Mouse (Mus musculus) ovary, postnatal 10 days (tissue): Measurements from ENCODE around the gene Snd1.
"Not testable (repeated sequence)": the region's sequence is repeated elsewhere in the genome, so short reads cannot be mapped to it uniquely, and the experiment has no call there.

ENCODE experiments used
- DNase-seq: peaks from one replicate; pipeline ENCODE4 v3.0.0; 2022; ENCODE audit warnings: low spot score

The Snd1 gene

DNA sequence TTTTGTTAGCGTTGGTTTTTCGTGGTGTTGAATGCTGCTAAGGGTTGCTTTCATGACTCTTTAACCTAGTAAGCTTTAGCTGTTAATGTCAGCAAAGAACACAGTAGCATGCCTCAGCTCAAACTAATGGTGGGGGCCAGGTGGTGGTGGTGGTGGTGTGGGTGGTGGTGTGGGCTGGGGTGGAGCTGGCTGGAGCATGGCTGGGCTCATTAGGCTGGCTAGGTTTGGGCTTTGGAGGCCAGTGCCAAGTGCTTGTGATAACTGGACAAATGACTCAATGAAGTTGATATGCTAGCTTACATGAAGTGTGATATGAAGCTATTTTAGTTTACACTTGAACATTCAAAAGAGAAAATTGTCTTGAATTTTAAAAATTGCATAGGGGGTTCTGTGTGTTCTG, 11.1 kb downstream of the Snd1 start:
- no peak for DNase-seq

DNA sequence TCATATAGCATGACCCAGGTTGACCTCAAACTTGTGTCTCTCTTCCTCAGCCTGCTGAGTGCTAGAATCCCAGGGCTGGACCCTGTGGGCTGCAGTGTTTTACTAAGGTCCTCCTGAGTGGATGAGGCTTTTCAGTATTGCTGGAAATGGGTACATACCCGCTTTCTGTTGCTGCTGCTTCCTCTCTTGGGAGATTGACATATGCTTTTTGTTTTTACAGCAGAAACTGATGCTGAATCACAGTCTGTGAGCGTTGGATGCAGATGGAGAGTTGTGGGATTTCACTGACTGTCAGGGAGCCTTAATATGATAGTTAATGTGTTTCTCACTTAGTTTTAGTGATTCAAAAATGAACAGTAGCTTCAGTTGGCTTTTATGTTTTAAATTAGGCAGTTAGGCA, 11.5 kb downstream of the Snd1 start:
- DNase-seq, result no peak

DNA sequence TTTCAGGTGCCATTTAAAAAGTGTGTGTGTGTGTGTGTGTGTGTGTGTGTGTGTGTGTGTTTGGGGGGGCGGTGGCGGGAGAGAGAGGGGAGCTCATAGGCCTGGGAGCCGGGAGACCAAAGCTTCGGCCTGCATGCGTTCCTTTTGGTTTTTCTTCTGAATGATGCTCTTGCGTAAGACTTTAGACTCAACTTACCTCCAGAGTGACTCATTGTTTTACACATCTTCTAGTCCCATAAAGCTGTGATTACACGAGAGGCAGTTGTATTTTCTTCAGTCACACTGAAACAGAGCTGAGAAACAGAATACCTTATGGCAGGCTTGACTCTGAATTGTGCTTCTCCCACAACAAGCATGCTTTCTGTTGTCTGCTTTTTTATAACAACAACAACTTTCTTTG, 12.0 kb downstream of the Snd1 start:
- no peak for DNase-seq

DNA sequence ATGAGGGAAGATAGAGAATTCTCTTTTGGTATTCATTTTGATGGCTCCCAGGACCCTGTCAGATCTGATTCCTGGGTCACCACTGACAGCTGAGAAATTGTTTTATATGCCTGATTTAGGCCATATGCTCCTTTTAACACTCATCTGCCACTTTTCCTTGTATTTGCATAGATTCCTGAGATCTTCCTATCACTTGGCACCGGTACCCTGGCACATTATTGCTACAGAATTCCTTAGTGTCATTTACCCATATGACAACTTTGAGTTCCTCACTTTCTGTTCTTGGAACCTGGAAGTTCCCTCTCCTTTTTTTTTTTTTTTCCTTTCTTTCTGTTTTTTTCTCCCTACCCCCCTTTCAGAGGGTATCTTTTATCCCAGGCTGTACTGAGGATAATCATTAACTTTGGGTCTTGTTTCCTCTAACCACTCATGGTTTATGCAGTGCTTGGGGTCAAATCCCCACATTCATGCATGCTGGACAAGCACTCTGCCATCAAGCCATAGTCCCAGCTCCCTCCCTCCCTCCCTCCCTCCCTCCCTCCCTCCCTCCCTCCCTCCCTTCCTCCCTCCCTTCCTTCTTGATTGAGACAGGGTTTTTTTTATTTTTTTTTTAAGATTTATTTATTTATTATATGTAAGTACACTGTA, 13.4 kb downstream of the Snd1 start:
- no peak for DNase-seq

DNA sequence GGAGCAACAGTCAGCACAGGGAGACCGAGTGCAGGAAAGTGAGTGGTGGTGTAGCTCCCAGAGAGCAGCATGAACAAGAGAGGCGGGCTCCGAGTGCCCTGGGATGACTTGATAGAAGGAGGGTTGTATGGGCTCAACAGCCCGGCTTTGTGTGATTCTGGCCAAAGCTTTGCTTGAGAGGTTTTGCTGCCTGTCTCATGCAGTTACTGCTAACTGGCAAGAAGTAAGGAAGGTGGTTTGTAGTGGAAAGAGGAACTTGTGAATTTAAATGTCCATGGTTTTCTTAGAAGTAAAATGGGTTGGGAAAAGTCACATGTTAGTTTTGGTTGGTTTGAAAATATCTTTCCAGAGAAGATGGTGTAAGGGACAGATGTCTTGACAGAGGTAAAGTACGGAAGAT, 15.7 kb downstream of the Snd1 start:
- no peak for DNase-seq

DNA sequence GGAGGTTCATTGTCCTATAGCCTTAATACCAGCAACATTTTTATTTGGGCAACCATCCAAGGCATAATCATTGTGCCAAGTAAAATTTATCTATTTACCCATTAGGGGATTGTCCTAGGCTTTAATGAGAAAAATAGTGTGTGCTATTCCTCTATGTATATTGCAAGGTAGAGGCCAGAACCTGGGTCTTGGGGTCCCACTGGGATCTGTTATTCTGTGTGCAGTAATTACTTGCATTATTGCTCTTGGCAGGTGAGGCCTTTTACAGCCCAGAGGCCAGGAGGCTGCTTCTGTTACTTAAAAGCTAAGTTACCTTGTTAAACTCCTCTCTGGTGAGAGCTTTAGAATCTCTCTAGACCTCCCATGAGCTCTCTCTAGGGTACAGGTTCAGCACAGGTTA, 16.3 kb downstream of the Snd1 start:
- no peak for DNase-seq

DNA sequence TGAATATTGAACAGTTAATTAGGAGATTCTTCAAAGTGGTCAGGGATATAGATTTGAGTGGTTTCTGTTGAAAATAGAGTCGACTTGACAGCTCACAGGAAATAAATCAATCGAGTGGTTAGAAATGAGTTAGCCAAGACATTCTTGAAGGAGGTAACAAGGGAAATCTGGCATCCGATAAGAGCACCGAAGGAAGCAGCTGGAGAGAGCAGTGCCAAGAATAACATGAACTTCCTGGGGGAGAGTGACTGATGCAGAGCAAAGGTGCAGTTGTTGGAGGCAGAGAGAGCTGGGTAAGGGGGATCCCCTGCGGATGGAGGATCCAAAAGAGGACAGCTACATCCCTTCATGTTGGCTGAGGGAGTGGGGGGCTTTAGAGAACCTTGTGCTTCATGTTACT, 22.9 kb downstream of the Snd1 start:
- no peak for DNase-seq

DNA sequence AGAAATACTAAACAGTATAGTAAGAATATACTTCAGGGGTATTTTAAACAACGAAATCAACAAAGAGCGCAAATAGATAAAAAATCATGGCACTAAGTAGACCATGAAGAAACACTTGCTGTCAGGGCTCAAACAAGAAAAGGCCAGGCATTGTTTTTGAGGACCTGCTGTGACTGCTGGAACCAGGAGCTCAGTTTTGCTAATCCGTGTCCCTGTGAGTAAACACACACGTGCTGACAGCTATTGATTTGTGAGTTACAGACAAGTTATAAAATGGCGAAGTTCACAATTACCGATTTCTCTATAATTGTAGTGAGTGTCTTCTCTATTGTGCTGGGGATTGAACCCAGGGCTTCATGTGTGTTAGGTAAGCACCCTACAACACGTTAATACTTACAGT, 27.6 kb downstream of the Snd1 start:
- DNase-seq, result no peak

DNA sequence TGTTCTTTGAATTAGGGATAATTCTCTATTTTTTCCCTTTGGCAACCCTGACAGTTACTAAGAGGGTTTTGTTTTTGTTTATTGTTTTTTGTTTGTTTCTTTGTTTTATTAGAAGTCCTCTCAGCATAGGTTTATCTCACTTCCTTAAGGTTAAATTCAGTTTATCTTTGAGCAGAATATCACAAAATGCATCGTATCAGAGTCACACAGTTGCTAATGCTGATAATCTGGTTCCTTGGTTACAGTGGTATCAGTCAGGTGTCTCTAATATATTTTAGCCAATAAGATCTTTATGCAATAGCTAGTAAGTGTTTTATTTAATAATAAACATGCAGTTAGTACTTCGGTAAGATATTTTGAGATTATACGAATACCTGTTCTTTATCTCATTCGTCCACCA, 28.2 kb downstream of the Snd1 start:
- no peak for DNase-seq

DNA sequence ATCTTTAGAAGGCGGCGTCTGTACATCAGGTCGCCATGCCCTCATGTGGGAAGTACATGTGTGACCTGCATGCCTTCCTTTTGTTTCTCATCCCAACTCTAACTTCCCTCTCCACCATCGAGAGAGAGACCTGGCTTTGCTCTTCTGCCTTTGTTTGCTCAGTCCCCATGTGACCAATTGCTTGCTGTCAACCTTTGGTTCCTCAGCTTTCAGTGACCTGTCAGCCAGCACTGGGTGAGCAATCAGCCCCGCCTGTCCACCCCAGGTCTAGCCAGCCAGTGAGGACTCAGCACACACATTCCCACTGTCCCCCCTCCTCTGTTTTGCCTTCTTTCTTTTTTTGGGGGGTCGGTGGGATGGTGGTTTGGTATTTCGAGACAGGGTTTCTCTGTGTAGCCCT, 29.7 kb downstream of the Snd1 start:
- DNase-seq, result no peak

DNA sequence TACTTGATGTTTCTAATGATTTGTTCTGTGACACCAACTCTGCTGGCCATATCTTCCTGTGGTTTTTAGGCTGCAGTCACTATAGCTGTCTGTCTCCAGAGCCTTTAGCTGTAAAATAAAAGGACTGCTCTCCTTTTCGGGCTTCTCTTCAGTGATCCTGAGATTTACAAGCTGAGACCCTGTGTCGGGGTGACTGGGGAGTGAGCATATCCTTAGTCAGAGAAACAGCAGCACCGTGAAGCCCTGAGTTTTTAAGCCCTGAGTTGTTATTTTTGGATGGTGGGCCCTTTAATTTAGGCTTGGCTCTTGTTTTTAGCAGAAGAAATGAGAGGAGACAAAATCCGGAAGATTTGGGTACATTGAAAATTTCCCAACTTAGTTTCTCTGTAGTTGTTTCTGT, 32.8 kb downstream of the Snd1 start:
- no peak for DNase-seq

DNA sequence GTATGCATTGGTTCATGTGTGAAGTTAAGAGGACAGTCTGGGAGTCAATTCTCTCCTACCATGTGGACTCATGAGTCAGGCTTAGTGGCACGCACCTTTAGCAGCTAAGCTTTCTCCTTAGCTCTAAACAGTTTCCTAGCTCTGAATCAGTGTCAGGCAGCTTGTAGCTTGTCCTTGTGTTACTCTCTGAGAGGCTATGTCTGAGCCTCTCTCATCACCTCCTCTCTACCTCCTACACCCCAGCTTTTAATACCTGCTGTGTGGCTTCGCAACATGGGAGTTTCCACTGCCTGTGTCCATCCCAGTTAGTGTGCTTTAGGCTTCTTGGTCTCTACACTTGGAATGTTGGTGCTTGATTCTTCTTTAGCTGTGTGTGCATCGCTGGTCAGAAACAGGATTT, 39.3 kb downstream of the Snd1 start:
- DNase-seq, result no peak

DNA sequence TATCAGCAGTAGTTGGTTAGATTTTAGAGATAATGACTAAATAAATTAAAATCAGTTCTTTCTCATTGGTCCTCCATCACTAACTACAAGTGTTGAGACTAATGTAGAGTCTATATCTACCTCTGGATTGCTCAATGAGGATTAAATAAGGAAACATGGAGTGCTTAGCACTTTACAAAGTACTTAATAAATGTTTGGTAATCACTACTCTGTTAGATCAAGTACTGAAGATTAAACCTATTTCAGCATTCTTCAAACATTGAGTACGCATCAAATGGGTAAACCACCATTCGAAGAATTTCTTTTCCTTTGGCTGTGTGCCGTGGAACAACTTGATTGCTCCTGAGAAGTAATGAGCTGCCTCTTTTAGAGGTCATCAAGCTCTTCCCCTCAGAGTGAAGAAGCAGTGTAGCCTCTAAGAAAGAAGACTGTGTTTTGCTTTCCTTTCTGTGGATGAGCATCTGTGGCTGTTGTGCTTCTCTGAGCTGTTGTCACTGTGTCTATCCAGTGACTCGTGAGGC, 40.0 kb downstream of the Snd1 start:
- DNase-seq, result no peak

DNA sequence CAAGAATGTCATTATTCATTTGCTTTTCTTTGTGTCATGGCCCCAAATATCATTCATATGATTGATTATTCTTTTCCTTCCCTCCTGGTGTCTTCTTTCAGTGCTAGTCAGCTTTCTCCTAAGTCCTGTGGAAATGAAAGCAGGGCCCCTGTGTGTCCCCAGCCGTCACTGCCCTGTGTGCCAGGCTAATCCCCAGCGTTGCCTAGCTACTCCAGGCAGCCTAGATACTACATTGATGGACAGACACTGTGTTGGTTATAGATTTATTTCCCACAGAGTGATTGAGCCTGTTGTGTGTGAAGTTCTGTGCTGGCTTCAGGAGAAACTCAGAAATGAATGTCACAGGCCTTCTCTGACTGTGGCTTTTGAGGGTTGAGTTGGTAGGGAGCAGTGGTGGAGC, 41.7 kb downstream of the Snd1 start:
- DNase-seq, result no peak

DNA sequence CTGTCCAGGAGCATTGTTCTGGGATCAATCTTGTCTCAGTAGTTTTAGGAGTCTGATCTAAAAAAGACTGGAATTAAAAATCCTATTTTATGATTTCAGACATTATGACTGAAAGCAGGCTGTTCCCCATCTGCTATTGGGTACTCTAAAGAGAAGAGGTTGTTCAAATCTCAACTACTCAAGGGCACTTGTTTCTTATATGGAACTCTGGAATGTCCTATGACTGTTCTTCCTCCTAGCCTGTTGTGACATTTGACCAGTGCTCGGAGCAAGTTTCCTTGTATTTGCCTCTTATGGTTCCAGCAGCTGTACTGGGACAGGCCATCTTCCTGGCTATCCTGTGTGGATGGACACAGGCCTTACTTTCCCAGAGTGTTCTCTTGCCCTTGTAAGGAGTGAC, 42.1 kb downstream of the Snd1 start:
- no peak for DNase-seq

DNA sequence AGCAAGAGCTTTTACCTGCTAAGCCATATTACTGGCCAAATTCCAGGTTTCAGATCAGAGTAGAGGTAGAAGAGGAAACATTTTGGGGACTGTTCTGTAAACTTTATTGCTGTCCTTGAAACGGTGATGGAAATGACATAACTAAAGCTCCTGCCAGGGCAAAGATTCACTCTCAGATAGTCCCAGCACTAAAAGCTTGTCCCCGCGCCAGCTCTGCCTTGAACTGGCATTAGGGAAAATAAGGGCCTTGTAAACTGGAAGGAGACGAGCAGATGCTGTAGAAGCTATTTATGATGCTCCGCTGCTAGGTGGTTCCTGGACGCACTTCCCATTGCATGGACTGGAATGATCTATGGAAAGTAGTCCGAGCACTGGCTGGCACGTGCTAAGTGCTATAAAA, 44.5 kb downstream of the Snd1 start:
- DNase-seq, result no peak

DNA sequence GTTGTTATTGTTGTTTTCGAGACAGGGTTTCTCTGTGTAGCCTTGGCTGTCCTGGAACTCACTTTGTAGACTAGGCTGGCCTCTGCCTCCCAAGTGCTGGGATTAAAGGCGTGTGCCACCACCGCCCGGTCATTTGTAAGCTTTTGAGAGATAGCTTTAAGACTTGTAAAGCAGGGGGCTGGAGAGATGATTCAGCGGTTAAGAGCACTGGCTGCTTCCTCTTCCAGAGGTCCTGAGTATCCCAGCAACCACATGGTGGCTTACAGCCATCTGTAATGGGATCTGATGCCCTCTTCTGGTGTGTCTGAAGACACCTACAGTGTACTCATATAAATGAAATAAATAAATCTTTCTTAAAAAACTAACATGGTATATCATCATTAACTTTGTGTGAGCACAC, 45.8 kb downstream of the Snd1 start:
- not testable (repeated sequence) for DNase-seq

DNA sequence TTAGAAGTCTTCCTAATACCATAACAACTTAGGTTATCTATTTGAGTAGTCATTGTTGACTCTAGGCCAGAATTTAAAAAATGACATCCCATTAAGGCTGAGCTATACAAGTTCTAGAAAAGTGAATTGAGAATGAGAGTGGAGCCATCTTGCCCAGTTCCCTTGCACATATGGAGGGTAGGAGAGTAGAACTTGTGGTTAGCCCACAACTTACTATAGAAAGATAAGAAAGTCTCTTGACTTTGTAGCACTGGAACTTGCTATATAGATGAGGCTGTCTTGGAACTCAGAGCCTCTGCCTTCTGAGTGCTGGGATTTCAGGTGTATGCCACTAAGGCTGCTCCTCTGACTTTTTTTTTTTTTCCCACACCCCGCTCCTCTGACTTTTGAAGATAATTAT, 46.5 kb downstream of the Snd1 start:
- DNase-seq, result no peak

DNA sequence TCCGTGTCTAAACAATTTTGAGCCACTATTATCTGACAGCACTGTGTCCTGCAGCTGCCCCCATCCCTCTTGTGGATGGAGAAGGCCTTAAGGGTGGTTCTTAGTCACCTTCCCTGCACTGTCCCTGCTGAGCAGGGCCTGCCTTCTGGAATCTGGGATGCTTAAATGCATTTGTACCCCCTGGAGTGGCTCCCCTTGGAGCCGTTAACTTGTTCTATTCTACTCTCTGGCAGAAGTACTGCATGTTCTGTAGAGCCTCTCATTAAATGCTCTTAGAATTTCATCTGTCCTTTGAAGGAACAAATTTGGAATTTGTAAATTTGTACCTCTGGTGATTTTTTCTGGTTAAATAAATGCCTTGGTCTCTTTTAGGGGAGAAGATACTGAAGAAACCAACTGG, 50.6 kb downstream of the Snd1 start:
- no peak for DNase-seq

DNA sequence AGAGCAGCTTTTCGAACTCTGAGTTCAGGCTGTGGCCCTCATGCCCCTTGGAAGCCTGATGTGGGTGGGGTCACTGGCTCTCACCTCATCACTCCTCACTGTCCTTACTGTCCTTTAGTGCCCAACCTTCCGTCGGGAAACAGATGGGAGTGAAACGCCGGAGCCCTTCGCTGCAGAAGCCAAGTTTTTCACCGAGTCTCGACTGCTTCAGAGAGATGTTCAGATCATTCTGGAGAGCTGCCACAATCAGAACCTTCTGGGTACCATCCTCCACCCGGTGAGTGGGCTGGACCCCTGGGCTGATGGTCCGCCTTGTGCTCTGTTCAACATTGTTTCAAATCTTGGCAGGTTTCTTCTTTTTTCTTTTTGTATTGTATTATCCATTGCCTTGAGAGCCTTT, 52.5 kb downstream of the Snd1 start:
- DNase-seq, result no peak

DNA sequence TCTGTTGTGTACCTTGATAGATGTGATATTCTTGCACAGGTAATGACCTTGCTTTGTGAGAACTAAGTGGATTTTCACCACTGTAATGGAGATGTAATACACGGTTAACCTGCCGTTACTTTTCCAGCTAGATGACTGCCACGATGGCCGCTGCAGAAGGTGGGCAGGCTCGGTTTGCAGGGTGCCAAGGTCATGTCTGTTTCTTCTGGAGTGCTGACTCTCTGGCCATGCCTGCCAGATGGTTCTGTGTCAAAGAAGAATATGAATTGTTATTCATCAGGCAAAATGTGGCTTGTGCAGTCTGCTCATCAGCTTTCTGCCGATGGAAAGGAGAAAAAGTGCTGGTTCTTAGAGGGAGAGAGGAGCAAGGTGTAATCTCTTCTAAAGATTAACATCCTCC, 53.3 kb downstream of the Snd1 start:
- DNase-seq, result no peak

DNA sequence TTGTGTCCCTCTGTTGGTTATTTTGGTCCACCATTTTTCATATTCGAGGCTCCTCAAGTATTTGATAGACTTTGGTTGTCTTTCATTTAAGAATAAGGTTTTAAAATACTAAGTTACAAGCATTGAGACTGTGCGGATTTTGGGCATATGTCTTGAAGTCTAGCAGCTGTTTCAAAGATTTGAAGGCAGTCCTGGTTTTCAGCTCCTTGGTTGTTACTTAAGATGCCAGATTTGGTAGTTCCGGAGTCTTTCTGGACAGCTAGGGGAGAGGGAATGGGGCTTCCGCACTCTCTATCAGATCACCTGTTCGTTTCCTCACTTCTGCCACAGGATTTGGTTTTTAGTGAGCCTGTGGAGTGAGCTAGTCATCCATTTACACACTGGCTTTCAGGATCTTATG, 61.5 kb downstream of the Snd1 start:
- DNase-seq, result no peak

DNA sequence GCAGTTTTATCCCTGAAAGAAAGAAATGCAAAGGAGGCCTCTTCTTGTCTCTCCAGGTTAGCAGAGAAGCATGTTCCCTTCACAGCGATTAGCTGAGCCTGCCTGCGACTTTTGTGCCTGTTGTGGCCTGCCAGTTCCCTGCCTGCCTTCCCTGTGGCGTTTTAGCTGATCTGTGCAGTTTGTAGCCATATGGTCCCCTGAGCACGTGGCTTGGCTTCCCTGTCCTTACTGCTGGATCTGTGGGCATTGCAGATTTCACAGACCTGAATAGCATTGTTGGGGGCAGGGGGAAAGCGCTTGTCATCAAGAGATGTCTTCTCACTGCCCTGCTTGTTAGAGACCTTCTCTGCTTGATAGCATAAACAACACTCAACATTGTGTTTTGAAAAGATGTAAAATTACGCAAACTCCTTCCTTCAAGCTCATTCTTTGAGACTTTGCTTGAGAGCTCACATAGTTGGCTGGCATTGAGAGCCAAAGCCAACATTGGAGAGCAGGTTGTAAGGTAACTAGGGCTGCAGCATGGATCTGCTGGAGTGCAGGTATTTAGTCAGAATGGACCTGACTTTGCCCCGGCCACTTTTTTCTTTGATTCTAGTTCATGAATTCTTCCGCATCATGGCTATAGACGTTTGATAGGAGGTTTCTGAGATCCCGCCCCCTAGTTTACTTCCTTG, 63.0 kb downstream of the Snd1 start:
- no peak for DNase-seq

DNA sequence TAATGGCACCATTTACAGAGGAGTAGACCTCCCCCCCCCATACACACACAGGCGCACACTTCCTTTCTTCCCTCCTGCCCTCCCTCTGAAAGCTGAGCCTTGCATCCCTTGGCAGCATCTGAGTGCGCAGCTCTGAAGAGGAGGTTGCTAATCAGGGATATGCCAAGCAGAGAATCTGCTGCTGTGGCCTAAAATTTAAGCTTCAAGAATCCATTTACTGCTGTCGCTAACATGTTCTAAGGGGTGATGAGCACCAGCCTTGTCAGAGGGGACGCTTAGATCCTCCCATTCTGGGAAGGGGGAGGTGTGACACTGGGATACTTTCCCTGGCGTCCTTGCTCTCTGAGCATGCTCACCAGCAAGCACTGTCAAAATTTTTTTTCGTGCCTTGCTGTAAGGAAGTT, 67.4 kb downstream of the Snd1 start:
- DNase-seq, result no peak
